Mouse (Mus musculus) MEL (cell line): ENCODE measurements around the gene Ppil6. TPM values are rescaled to one million over a fixed set of nuclear protein-coding genes. Genes with fewer than 3 reads are reported as not detected.

Experiments used
- DNase-seq: peaks from one replicate; pipeline ENCODE4 v3.0.0; 2011; ENCODE audit warnings: low read depth, low spot score
- H3K27ac ChIP-seq: 2 replicates; pipeline ENCODE4 v1.5.1; 2012; ENCODE audit warnings: low read depth, mild to moderate bottlenecking, control low read depth, low read length, moderate library complexity; ENCODE audit not compliant: control insufficient read depth
- H3K27me3 ChIP-seq, 2 experiments: fragments of 150-350 bp in 1 of 2; sonication (generic) in 1 of 2; 2 replicates each; pipeline ENCODE4 v1.6.1; 2012; ENCODE audit warnings: low read length in 2 of 2, mild to moderate bottlenecking in 2 of 2, improper control_type of control experiment in 1 of 2, moderate library complexity in 1 of 2; ENCODE audit not compliant: insufficient read depth in 2 of 2, control insufficient read depth in 1 of 2
- H3K36me3 ChIP-seq, 2 experiments: 2 replicates each; pipeline ENCODE4 v1.6.1; 2012 to 2014; ENCODE audit warnings: low read length in 2 of 2, improper control_type of control experiment in 1 of 2, inconsistent platforms in 1 of 2, mild to moderate bottlenecking in 1 of 2; ENCODE audit not compliant: insufficient read depth in 2 of 2, control insufficient read depth in 1 of 2
- H3K4me1 ChIP-seq, 2 experiments: fragments of 150-350 bp in 1 of 2; sonication (generic) in 1 of 2; 2 replicates each; pipeline ENCODE4 v1.6.1; 2012; ENCODE audit warnings: low read length in 2 of 2, improper control_type of control experiment in 1 of 2, mild to moderate bottlenecking in 1 of 2; ENCODE audit not compliant: insufficient read depth in 2 of 2, control insufficient read depth in 1 of 2
- H3K4me3 ChIP-seq, 2 experiments: fragments of 150-350 bp in 1 of 2; sonication (generic) in 1 of 2; 2 replicates each; pipeline ENCODE4 v1.5.1; 2012; ENCODE audit warnings: low read depth in 2 of 2, low read length in 2 of 2, mild to moderate bottlenecking in 2 of 2, moderate library complexity in 2 of 2, control low read depth in 1 of 2, improper control_type of control experiment in 1 of 2; ENCODE audit not compliant: control insufficient read depth in 1 of 2, insufficient read depth in 1 of 2
- H3K79me2 ChIP-seq: 2 replicates; pipeline ENCODE4 v1.6.1; 2012; ENCODE audit warnings: mild to moderate bottlenecking, low read length, moderate library complexity; ENCODE audit not compliant: control insufficient read depth, poor library complexity, insufficient read depth
- H3K9ac ChIP-seq: 2 replicates; pipeline ENCODE4 v1.6.1; 2012; ENCODE audit warnings: low read depth, mild to moderate bottlenecking, control low read depth, low read length, moderate library complexity; ENCODE audit not compliant: control insufficient read depth, poor library complexity, severe bottlenecking
- H3K9me3 ChIP-seq: fragments of 150-350 bp; sonication (generic); replicated peaks from 2 replicates; pipeline ENCODE4 v1.6.1; 2012; ENCODE audit warnings: mild to moderate bottlenecking, low read length, improper control_type of control experiment, moderate library complexity; ENCODE audit not compliant: insufficient read depth
- BHLHE40 ChIP-seq: IDR thresholded peaks from 2 replicates; pipeline ENCODE4 v1.6.1; 2012; ENCODE audit warnings: low read depth, mild to moderate bottlenecking, inconsistent platforms, low read length, improper control_type of control experiment, borderline replicate concordance
- E2F4 ChIP-seq: IDR thresholded peaks from 2 replicates; pipeline ENCODE4 v1.6.1; 2011; ENCODE audit warnings: low read depth, low read length, improper control_type of control experiment, borderline replicate concordance
- EP300 ChIP-seq, 2 experiments: IDR thresholded peaks; 2 replicates each; pipeline ENCODE4 v1.6.1; 2011; ENCODE audit warnings: improper control_type of control experiment in 2 of 2, low read length in 2 of 2, low read depth in 1 of 2, mild to moderate bottlenecking in 1 of 2
- ETS1 ChIP-seq: IDR thresholded peaks from 2 replicates; pipeline ENCODE4 v1.6.1; 2012; ENCODE audit warnings: low read depth, mild to moderate bottlenecking, inconsistent platforms, low read length, improper control_type of control experiment, moderate library complexity
- GABPA ChIP-seq: IDR thresholded peaks from 2 replicates; pipeline ENCODE4 v1.6.1; 2012; ENCODE audit warnings: low read depth, mild to moderate bottlenecking, inconsistent platforms, low read length, improper control_type of control experiment, moderate library complexity
- GATA1 ChIP-seq: IDR thresholded peaks from 2 replicates; pipeline ENCODE4 v1.6.1; 2011; ENCODE audit warnings: low read depth, low read length, improper control_type of control experiment
- HCFC1 ChIP-seq: IDR thresholded peaks from 2 replicates; pipeline ENCODE4 v1.6.1; 2012; ENCODE audit warnings: low read depth, mild to moderate bottlenecking, inconsistent platforms, low read length, improper control_type of control experiment, moderate library complexity
- JUND ChIP-seq: IDR thresholded peaks from 2 replicates; pipeline ENCODE4 v1.6.1; 2011; ENCODE audit warnings: low read depth, mild to moderate bottlenecking, improper control_type of control experiment, low read length
- MAFK ChIP-seq: IDR thresholded peaks from 2 replicates; pipeline ENCODE4 v1.6.1; 2011; ENCODE audit warnings: low read depth, mild to moderate bottlenecking, low read length, improper control_type of control experiment, borderline replicate concordance
- MAX ChIP-seq: IDR thresholded peaks from 2 replicates; pipeline ENCODE4 v1.6.1; 2011; ENCODE audit warnings: low read length, improper control_type of control experiment
- MEF2A ChIP-seq: IDR thresholded peaks from 2 replicates; pipeline ENCODE4 v1.6.1; 2014; ENCODE audit warnings: low read depth, mild to moderate bottlenecking, inconsistent platforms, low read length, improper control_type of control experiment; ENCODE audit not compliant: poor library complexity, insufficient replicate concordance, severe bottlenecking; ENCODE audit errors: extremely low read depth
- MXI1 ChIP-seq: IDR thresholded peaks from 2 replicates; pipeline ENCODE4 v1.6.1; 2011; ENCODE audit warnings: mild to moderate bottlenecking, low read depth, low read length, improper control_type of control experiment
- MYB ChIP-seq: IDR thresholded peaks from 2 replicates; pipeline ENCODE4 v1.6.1; 2011; ENCODE audit warnings: mild to moderate bottlenecking, low read depth, low read length, improper control_type of control experiment
- NRF1 ChIP-seq: IDR thresholded peaks from 2 replicates; pipeline ENCODE4 v1.6.1; 2014; ENCODE audit warnings: low read depth, mild to moderate bottlenecking, inconsistent platforms, low read length, improper control_type of control experiment, moderate library complexity; ENCODE audit not compliant: poor library complexity, insufficient read depth, severe bottlenecking
- POLR2A ChIP-seq, 2 experiments: IDR thresholded peaks; 2 replicates each; pipeline ENCODE4 v1.6.1; 2011 to 2012; ENCODE audit warnings: low read length in 2 of 2, mild to moderate bottlenecking in 2 of 2, control low read depth in 1 of 2, improper control_type of control experiment in 1 of 2, low read depth in 1 of 2, moderate library complexity in 1 of 2; ENCODE audit not compliant: control insufficient read depth in 1 of 2, insufficient read depth in 1 of 2, poor library complexity in 1 of 2
- POLR2AphosphoS2 ChIP-seq: IDR thresholded peaks from 2 replicates; pipeline ENCODE4 v1.6.1; 2011; ENCODE audit warnings: low read length, improper control_type of control experiment
- POLR2AphosphoS5 ChIP-seq: IDR thresholded peaks from 2 replicates; pipeline ENCODE4 v1.6.1; 2012; ENCODE audit warnings: low read depth, borderline replicate concordance, mild to moderate bottlenecking, inconsistent platforms, low read length, moderate library complexity, mixed read lengths
- RAD21 ChIP-seq: IDR thresholded peaks from 2 replicates; pipeline ENCODE4 v1.6.1; 2011; ENCODE audit warnings: mild to moderate bottlenecking, low read depth, low read length, improper control_type of control experiment
- RCOR1 ChIP-seq: IDR thresholded peaks from 2 replicates; pipeline ENCODE4 v1.6.1; 2012; ENCODE audit warnings: low read depth, mild to moderate bottlenecking, inconsistent platforms, low read length, improper control_type of control experiment
- TBP ChIP-seq: IDR thresholded peaks from 2 replicates; pipeline ENCODE4 v1.8.0; 2011; ENCODE audit warnings: low read depth, low read length, improper control_type of control experiment
- ZKSCAN1 ChIP-seq: IDR thresholded peaks from 2 replicates; pipeline ENCODE4 v1.6.1; 2012; ENCODE audit warnings: low read depth, mild to moderate bottlenecking, inconsistent platforms, low read length, improper control_type of control experiment, moderate library complexity
- ZMIZ1 ChIP-seq: IDR thresholded peaks from 2 replicates; pipeline ENCODE4 v1.6.1; 2012; ENCODE audit warnings: low read depth, mild to moderate bottlenecking, inconsistent platforms, low read length, improper control_type of control experiment, moderate library complexity
- polyA plus RNA-seq, 2 experiments: library from polyadenylated mRNA; stranded (reverse) in 1 of 2; unstranded in 1 of 2; fragments of >175 nt in 1 of 2; fragments of >200 nt in 1 of 2; gene quantifications; 2 replicates each; pipeline versions ENCODE4 v1.2.1 to v1.2.4; 2012; ENCODE audit warnings: low replicate concordance in 2 of 2, low read depth in 1 of 2; ENCODE audit not compliant: insufficient read length in 2 of 2, insufficient read depth in 1 of 2, missing spikeins in 1 of 2
- total RNA-seq: library from RNA; depleted of rRNA; stranded (reverse); fragments of 300-350 nt; gene quantifications from 2 replicates; pipeline ENCODE4 v1.2.3, GENCODE M21; 2012

Ppil6 gene
- total and polyA plus RNA-seq, 3 experiments, result not detected

DNA sequence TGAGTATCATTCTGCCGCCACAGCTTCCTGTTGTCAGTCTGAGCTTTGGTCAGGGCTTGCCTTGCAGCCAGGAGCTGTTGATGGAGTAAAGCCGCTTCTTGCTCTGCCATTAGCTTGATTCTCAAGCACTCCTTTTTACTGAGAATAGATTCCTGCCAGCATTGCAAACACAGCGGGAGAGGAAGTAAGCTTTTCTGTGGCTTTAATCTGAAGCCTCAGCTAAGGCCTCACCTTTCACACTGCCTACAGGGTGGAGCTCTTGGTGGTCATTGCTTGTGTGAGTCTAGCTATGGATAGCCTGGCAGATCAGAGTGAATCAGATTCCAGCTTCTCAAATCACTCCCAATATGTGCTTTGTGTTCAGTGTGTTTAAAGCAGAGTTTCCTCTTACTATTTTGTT lies 62.1 kb downstream of the Ppil6 start:
- no peak for DNase-seq
- no peaks in the 10 kb centered on the region for H3K9me3 ChIP-seq
- no peak overlapping the region for H3K4me3 ChIP-seq
- TF ChIP-seq POLR2AphosphoS5 (no peak), EP300 (IDR thresholded peaks at IDR 0.05; ENCODE audit: low read depth in 1 of 2, low read length in 2 of 2) (no peak), MXI1 (no peak), POLR2A (IDR thresholded peaks at IDR 0.05; ENCODE audit: control insufficient read depth in 1 of 2, insufficient read depth in 1 of 2, low read depth in 1 of 2, low read length in 2 of 2, poor library complexity in 1 of 2) (no peak), NRF1 (no peak), TBP (no peak), ZMIZ1 (no peak), GATA1 (no peak)
- TF ChIP-seq, all 39 proteins: peak for 0
- no peak overlapping the region for H3K9ac ChIP-seq
- no peaks in the 10 kb centered on the region for H3K79me2 ChIP-seq
- no peaks in the 10 kb centered on the region for H3K36me3 ChIP-seq
- no peak overlapping the region for H3K27ac ChIP-seq
- H3K27me3 ChIP-seq, result peaks cover 3 to 15% of the 10 kb centered on the region in 2 experiments
- no peaks in the 10 kb centered on the region for H3K4me1 ChIP-seq

DNA sequence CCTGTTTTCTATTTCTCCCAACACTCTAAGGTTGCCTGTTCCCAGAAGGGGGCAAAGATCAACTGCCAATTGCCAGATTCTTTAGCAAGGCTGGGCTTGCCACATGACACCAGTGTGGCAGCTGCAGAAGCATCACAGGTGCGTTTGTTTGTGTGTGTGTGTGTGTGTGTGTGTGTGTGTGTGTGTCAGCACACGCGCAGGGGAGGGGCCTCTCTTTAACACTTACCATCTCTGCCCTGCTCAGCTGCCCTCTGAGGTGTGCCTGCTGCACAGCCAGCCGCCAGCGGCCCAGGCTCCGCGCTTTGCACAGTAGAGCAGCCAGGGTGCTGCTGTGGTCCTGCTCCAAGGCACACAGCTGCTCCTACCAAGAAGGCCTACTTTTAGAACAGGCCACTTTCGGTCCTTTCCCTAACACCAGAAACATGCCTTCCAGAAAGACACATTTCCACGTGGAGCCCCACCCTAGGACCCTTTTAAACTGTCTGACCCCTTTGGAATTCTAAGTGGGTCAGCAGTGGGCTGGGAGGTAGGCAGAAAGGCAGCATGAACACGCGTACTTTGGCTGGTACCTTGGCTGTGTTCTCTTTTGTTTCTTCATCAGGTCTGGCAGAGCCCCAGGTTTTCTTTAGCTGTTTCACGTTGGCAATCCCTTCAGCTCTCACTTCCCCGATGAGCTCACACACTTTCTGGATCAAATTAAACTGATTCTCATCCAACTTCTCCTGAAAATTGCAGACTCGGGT lies 62.8 kb downstream of the Ppil6 start:
- H3K27ac ChIP-seq, result no peak overlapping the region
- no peak for DNase-seq
- H3K27me3 ChIP-seq, result peaks cover 3 to 13% of the 10 kb centered on the region in 2 experiments

More for the DNA sequence above, 62.8 kb downstream of the Ppil6 start:
- Histone ChIP-seq H3K9me3 (no peaks in the 10 kb centered on the region), H3K36me3 (no peaks in the 10 kb centered on the region), H3K4me3 (no peak overlapping the region)
- TF ChIP-seq RCOR1 (no peak), GABPA (no peak), HCFC1 (no peak), TBP (no peak), POLR2AphosphoS2 (no peak), MAX (no peak), MYB (no peak), POLR2AphosphoS5 (no peak), E2F4 (no peak), ZMIZ1 (no peak), ETS1 (no peak), MAFK (no peak), JUND (no peak), MEF2A (no peak), RAD21 (no peak), BHLHE40 (no peak), ZKSCAN1 (no peak)
- TF ChIP-seq, all 39 proteins: peak for 0
- Histone ChIP-seq H3K9ac (no peak overlapping the region), H3K4me1 (no peaks in the 10 kb centered on the region), H3K79me2 (no peaks in the 10 kb centered on the region)
